Mouse (Mus musculus) megakaryocyte, embryonic 14.5 days (primary cell): ENCODE measurements around the gene Naaa.

ENCODE experiments used
- FLI1 ChIP-seq: IDR thresholded peaks from 2 replicates; pipeline ENCODE4 v1.6.1; 2012; ENCODE audit warnings: low read length, inconsistent platforms, mixed read lengths
- GATA1 ChIP-seq: IDR thresholded peaks from 3 replicates; pipeline ENCODE4 v1.6.1; 2012; ENCODE audit warnings: mixed read lengths, low read length, inconsistent platforms, borderline replicate concordance

GRCm38 (mm10) chr5:92231836-92232235, 46.1 kb downstream of the Naaa start:
- TF ChIP-seq FLI1 (no peak), GATA1 (no peak)
